Mouse (Mus musculus): ENCODE measurements around the gene Sigirr. TPM values are rescaled to one million over a fixed set of nuclear protein-coding genes. Genes with fewer than 3 reads are reported as not detected.

Sigirr gene
- 16.5 and 16.9 TPM in 2 replicates for polyA plus RNA-seq (2015; fragmentation: Nextera tagmentation; extraction: Ambion mirVana)

GRCm38 (mm10) chr7:141099911-141100691 lies at the start of gene Sigirr:
Gene Sigirr (minus strand): TSS chr7:141100572.
- no peak for ATAC-seq (ENCODE audit: low read depth)
- peak within 1 kb of the TSS; percentile 57 for H3K4me3 ChIP-seq (replicated peaks)
- H3K27me3 ChIP-seq = peaks cover 32% of the 10 kb centered on the region
- H3K4me1 ChIP-seq (replicated peaks) = peaks cover 61% of the 10 kb centered on the region
- no peaks in the 10 kb centered on the region for H3K9me3 ChIP-seq (replicated peaks)
- 2% methylated on average over 56 of the region's 56 CpGs for WGBS (ENCODE audit: insufficient replicate concordance)
- H3K4me2 ChIP-seq = peak within 1 kb of the TSS; percentile 83
- H3K9ac ChIP-seq = peak within 1 kb of the TSS; percentile 60
- no peaks in the 10 kb centered on the region for H3K36me3 ChIP-seq
- H3K27ac ChIP-seq = no peak within 1 kb of the TSS
- no peak for DNase-seq

GRCm38 (mm10) chr7:141148639-141149038 lies 48.3 kb upstream of the Sigirr start:
- WGBS (ENCODE audit: insufficient replicate concordance) = 80% methylated on average over 4 of the region's 4 CpGs
- H3K9me3 ChIP-seq (replicated peaks) = no peaks in the 10 kb centered on the region
- H3K27ac ChIP-seq = peak overlapping the region; percentile 30; the same call in 1 of the 2 replicates
- ATAC-seq (ENCODE audit: low read depth) (no peak), DNase-seq (no peak)
- no peak overlapping the region for H3K4me3 ChIP-seq (replicated peaks)
- H3K4me1 ChIP-seq (replicated peaks) = peaks cover 54% of the 10 kb centered on the region
- no peak overlapping the region for H3K9ac ChIP-seq
- no peaks in the 10 kb centered on the region for H3K27me3 ChIP-seq
- peaks cover 98% of the 10 kb centered on the region for H3K36me3 ChIP-seq
- no peak overlapping the region for H3K4me2 ChIP-seq

- Histone ChIP-seq H3K4me1 (replicated peaks) (peaks cover 70% of the 10 kb centered on the region), H3K27ac (peak overlapping the region; percentile 86), H3K9ac (peak overlapping the region; percentile 34), H3K36me3 (peaks cover 98% of the 10 kb centered on the region), H3K9me3 (replicated peaks) (no peaks in the 10 kb centered on the region), H3K4me2 (peak overlapping the region; percentile 50), H3K4me3 (replicated peaks) (peak overlapping the region; percentile 16; the same call in 1 of the 2 replicates), H3K27me3 (no peaks in the 10 kb centered on the region)
- ATAC-seq (ENCODE audit: low read depth) (peak; percentile 41), DNase-seq (no peak)
- 57% methylated on average over 6 of the region's 6 CpGs for WGBS (ENCODE audit: insufficient replicate concordance)
These were observed 46.7 kb upstream of the Sigirr start for GRCm38 (mm10) chr7:141147044-141147443.

- peak; percentile 86 for ATAC-seq (ENCODE audit: low read depth)
- DNase-seq = peak; percentile 71
- WGBS (ENCODE audit: insufficient replicate concordance) = 68% methylated on average over 12 of the region's 12 CpGs
- H3K4me3 ChIP-seq (replicated peaks) = 0 out of 2 replicates have a peak overlapping the region, but pooled peaks have one; percentile 22
- peak overlapping the region; percentile 67 for H3K9ac ChIP-seq
- peak overlapping the region; percentile 86 for H3K27ac ChIP-seq
- H3K4me1 ChIP-seq (replicated peaks) = peaks cover 79% of the 10 kb centered on the region
- peaks cover 98% of the 10 kb centered on the region for H3K36me3 ChIP-seq
- H3K4me2 ChIP-seq = peak overlapping the region; percentile 50
- no peaks in the 10 kb centered on the region for H3K27me3 ChIP-seq
- H3K9me3 ChIP-seq (replicated peaks) = no peaks in the 10 kb centered on the region
These were observed 45.7 kb upstream of the Sigirr start for GRCm38 (mm10) chr7:141146043-141146595.

GRCm38 (mm10) chr7:141145403-141145802 lies 45.0 kb upstream of the Sigirr start:
- H3K9ac ChIP-seq = peak overlapping the region; percentile 67
- ATAC-seq (ENCODE audit: low read depth) = 0 out of 2 replicates have a peak, but pooled peaks have one; percentile 18
- H3K4me2 ChIP-seq = peak overlapping the region; percentile 50
- no peaks in the 10 kb centered on the region for H3K9me3 ChIP-seq (replicated peaks)
- no peak for DNase-seq
- H3K27me3 ChIP-seq = no peaks in the 10 kb centered on the region
- H3K4me3 ChIP-seq (replicated peaks) = peak overlapping the region; percentile 22; the same call in 1 of the 2 replicates
- H3K27ac ChIP-seq = peak overlapping the region; percentile 86
- H3K4me1 ChIP-seq (replicated peaks) = peaks cover 86% of the 10 kb centered on the region
- WGBS (ENCODE audit: insufficient replicate concordance) = 35% methylated on average over 1 of the region's 1 CpGs
- H3K36me3 ChIP-seq = peaks cover 98% of the 10 kb centered on the region

GRCm38 (mm10) chr7:141144650-141145049 lies 44.3 kb upstream of the Sigirr start:
- peaks cover 98% of the 10 kb centered on the region for H3K36me3 ChIP-seq
- peaks cover 93% of the 10 kb centered on the region for H3K4me1 ChIP-seq (replicated peaks)
- H3K9ac ChIP-seq = peak overlapping the region; percentile 67
- WGBS (ENCODE audit: insufficient replicate concordance) = 83% methylated on average over 3 of the region's 3 CpGs
- H3K27me3 ChIP-seq = no peaks in the 10 kb centered on the region
- H3K4me2 ChIP-seq = peak overlapping the region; percentile 50
- H3K9me3 ChIP-seq (replicated peaks) = no peaks in the 10 kb centered on the region
- no peak for DNase-seq
- no peak for ATAC-seq (ENCODE audit: low read depth)
- peak overlapping the region; percentile 86 for H3K27ac ChIP-seq
- no peak overlapping the region for H3K4me3 ChIP-seq (replicated peaks)

- H3K27ac ChIP-seq = peak overlapping the region; percentile 86
- no peak overlapping the region for H3K4me3 ChIP-seq (replicated peaks)
- ATAC-seq (ENCODE audit: low read depth) = no peak
- H3K36me3 ChIP-seq = peaks cover 100% of the 10 kb centered on the region
- peak overlapping the region; percentile 29; the same call in 1 of the 2 replicates for H3K9ac ChIP-seq
- no peaks in the 10 kb centered on the region for H3K9me3 ChIP-seq (replicated peaks)
- H3K27me3 ChIP-seq = no peaks in the 10 kb centered on the region
- DNase-seq = no peak
- 89% methylated on average over 2 of the region's 2 CpGs for WGBS (ENCODE audit: insufficient replicate concordance)
- peak overlapping the region; percentile 3; the same call in 1 of the 2 replicates for H3K4me2 ChIP-seq
- peaks cover 98% of the 10 kb centered on the region for H3K4me1 ChIP-seq (replicated peaks)
These were observed 43.5 kb upstream of the Sigirr start for GRCm38 (mm10) chr7:141143861-141144260.

- 47% methylated on average over 5 of the region's 5 CpGs for WGBS (ENCODE audit: insufficient replicate concordance)
- Histone ChIP-seq H3K4me2 (no peak overlapping the region), H3K27ac (peak overlapping the region; percentile 63), H3K4me3 (replicated peaks) (no peak overlapping the region), H3K9ac (peak overlapping the region; percentile 44; the same call in 1 of the 2 replicates), H3K27me3 (no peaks in the 10 kb centered on the region), H3K36me3 (peaks cover 100% of the 10 kb centered on the region), H3K4me1 (replicated peaks) (peaks cover 99% of the 10 kb centered on the region), H3K9me3 (replicated peaks) (no peaks in the 10 kb centered on the region)
- DNase-seq = peak; percentile 63
- peak; percentile 18; the same call in 1 of the 2 replicates for ATAC-seq (ENCODE audit: low read depth)
These were observed 42.7 kb upstream of the Sigirr start for GRCm38 (mm10) chr7:141143112-141143511.

- 42% methylated on average over 4 of the region's 4 CpGs for WGBS (ENCODE audit: insufficient replicate concordance)
- peak; percentile 20; the same call in 1 of the 2 replicates for ATAC-seq (ENCODE audit: low read depth)
- Histone ChIP-seq H3K27ac (peak overlapping the region; percentile 63; the same call in 1 of the 2 replicates), H3K36me3 (peaks cover 100% of the 10 kb centered on the region), H3K9ac (peak overlapping the region; percentile 46; the same call in 1 of the 2 replicates), H3K9me3 (replicated peaks) (no peaks in the 10 kb centered on the region), H3K4me2 (peak overlapping the region; percentile 29), H3K4me3 (replicated peaks) (no peak overlapping the region), H3K27me3 (no peaks in the 10 kb centered on the region), H3K4me1 (replicated peaks) (peaks cover 99% of the 10 kb centered on the region)
- DNase-seq = no peak
These were observed 41.0 kb upstream of the Sigirr start for GRCm38 (mm10) chr7:141141326-141141725.

- no peaks in the 10 kb centered on the region for H3K27me3 ChIP-seq
- peaks cover 92% of the 10 kb centered on the region for H3K4me1 ChIP-seq (replicated peaks)
- peaks cover 36% of the 10 kb centered on the region for H3K36me3 ChIP-seq
- peak; percentile 86 for DNase-seq
- H3K27ac ChIP-seq = peak overlapping the region; percentile 100
- H3K9me3 ChIP-seq (replicated peaks) = no peaks in the 10 kb centered on the region
- peak overlapping the region; percentile 99 for H3K9ac ChIP-seq
- H3K4me3 ChIP-seq (replicated peaks) = peak overlapping the region; percentile 95
- ATAC-seq (ENCODE audit: low read depth) = peak; percentile 86
- WGBS (ENCODE audit: insufficient replicate concordance) = 23% methylated on average over 12 of the region's 12 CpGs
- peak overlapping the region; percentile 89 for H3K4me2 ChIP-seq
These were observed 31.8 kb upstream of the Sigirr start for GRCm38 (mm10) chr7:141131904-141132755.
